Mouse (Mus musculus) bone marrow macrophage, adult 2 months (primary cell): Measurements from ENCODE around the gene Nlgn3. TPM values are rescaled to one million over a fixed set of nuclear protein-coding genes. Genes with fewer than 3 reads are reported as not detected.

Experiments
- H3K27ac ChIP-seq: 2 replicates; pipeline ENCODE4 v1.5.1; 2012; ENCODE audit warnings: low read depth, low read length; ENCODE audit not compliant: insufficient read depth
- H3K4me1 ChIP-seq: 2 replicates; pipeline ENCODE4 v1.6.1; 2012; ENCODE audit warnings: low read length; ENCODE audit not compliant: control insufficient read depth, insufficient read depth
- H3K4me3 ChIP-seq: 2 replicates; pipeline ENCODE4 v1.5.1; 2012; ENCODE audit warnings: mild to moderate bottlenecking, low read length, moderate library complexity; ENCODE audit not compliant: insufficient read depth
- CTCF ChIP-seq: IDR thresholded peaks from 2 replicates; pipeline ENCODE4 v1.5.1; 2012; ENCODE audit warnings: low read depth, mild to moderate bottlenecking, low read length, moderate library complexity
- POLR2A ChIP-seq: IDR thresholded peaks from 2 replicates; pipeline ENCODE4 v1.6.1; 2012; ENCODE audit warnings: mild to moderate bottlenecking, low read depth, low read length, borderline replicate concordance
- polyA plus RNA-seq: library from polyadenylated mRNA; stranded (reverse); fragments of >200 nt; gene quantifications from 2 replicates; pipeline ENCODE4 v1.2.4, GENCODE M21; 2012; ENCODE audit not compliant: missing spikeins, insufficient read depth, insufficient read length

Nlgn3 gene
- polyA plus RNA-seq, 1 experiment = not detected

DNA sequence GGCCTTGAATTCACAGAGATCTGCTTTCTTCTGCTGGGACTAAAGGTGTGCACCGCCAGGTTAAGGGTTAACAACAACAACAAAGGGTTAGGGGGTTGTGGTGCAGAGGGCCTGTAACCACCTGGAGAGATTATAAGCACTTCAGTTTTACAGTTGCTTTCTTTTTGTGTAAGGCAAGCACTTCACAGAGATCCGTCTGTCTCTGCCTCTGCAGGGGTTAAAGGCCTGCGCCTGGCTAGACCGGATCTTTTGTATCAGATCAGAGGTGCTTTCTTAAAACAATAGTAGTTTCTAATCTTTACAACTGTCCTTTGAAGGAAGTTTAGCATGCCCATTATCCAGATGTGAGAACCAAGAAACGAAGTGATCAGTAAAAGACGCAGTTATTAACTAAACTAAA is 25.6 kb upstream of the Nlgn3 start:
- H3K27ac ChIP-seq = peak overlapping the region; percentile 14; the same call in 1 of the 2 replicates
- peaks cover 15% of the 10 kb centered on the region for H3K4me1 ChIP-seq
- TF ChIP-seq POLR2A (no peak), CTCF (no peak)
- H3K4me3 ChIP-seq = peak overlapping the region; percentile 27; the same call in 1 of the 2 replicates

DNA sequence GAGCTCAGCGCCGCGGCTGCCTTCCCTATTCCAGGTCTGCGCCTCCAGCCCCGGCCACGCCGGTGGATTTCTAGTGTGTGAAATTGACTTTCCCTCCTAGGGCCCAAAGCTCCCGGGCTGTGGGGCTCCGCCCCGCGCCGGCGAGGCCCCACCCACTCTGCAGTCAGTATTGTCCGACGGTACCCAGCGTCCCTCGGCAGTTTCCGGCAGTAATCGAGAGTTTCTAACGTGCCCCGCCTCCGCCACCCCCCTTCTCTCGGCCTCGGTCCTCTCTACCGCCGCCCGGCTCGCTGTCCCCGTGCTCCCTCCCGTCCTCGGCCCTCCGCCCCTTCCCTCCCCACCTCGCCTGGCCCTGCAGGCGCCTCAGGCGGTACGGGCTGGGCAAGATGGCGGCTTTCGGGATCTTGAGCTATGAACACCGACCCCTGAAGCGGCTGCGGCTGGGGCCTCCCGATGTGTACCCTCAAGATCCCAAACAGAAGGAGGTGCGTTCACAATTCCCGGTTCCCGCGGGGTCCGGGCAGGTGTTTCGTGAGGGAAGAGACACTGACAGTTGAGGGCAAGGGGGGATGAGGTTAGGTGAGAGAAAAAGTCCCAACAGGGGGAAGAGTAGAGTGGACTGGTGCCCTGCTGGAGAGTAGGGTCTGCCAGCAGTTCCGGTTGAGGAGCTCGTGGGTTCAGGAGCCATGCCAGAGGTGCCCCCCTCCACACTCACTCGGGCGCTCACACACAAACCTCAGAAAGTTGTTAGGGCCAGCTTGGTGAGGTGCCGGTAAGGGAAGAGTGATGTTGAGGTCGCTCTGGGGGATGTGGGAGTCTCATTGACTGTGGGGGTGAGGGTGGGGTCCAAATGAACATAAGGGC is 24.9 kb upstream of the Nlgn3 start, which contains the start of gene Med12:
Gene Med12, plus strand, starts transcription at position 156 of the 864 bp plus-strand sequence.
- Histone ChIP-seq H3K27ac (peak within 1 kb of the TSS; percentile 58), H3K4me1 (peaks cover 11% of the 10 kb centered on the region), H3K4me3 (peak within 1 kb of the TSS; percentile 76)
- no peak for TF ChIP-seq POLR2A
- TF ChIP-seq CTCF = no peak

DNA sequence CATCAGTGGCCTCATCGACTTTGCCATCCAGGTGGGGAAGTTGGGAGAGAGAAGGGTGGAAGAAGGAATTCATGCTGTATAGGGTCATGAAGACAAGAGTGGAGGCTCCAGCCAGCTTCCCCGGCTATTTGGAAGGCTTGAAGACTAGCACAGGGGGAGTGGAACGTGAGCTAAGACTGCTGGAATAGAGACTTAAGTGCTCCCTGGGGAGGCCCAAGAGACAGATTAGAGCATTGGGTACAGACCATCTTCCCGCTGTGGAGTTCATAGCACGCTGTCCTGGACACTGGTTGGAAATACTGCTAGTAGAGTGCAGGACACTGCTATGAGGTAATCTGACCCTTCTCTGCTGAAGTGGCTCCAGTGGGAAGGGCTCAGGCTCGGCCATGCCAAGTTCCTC is 16.2 kb upstream of the Nlgn3 start:
- TF ChIP-seq POLR2A (no peak), CTCF (no peak)
- no peak overlapping the region for H3K27ac ChIP-seq
- H3K4me3 ChIP-seq = no peak overlapping the region
- no peaks in the 10 kb centered on the region for H3K4me1 ChIP-seq

DNA sequence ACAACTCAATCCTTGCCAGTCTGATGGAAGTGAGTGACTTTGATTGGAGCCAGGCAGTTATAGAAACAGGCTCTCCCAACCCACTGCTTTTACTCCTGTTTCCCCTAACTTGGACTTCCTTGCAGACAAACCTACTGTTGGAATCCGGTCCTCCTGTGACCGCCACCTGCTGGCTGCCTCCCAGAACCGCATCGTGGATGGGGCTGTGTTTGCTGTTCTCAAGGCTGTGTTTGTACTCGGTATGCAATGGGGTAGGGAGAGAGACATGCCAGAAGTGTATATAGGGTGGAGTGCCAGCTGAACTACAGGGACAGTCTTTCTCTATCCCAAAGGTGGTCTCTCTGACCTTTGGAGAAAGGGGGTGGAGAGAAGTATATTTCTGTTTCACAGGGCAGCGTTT is 13.4 kb upstream of the Nlgn3 start:
- no peaks in the 10 kb centered on the region for H3K4me1 ChIP-seq
- H3K27ac ChIP-seq = no peak overlapping the region
- H3K4me3 ChIP-seq = no peak overlapping the region
- TF ChIP-seq CTCF = peak; percentile 53; the same call in 1 of the 2 replicates
- no peak for TF ChIP-seq POLR2A

DNA sequence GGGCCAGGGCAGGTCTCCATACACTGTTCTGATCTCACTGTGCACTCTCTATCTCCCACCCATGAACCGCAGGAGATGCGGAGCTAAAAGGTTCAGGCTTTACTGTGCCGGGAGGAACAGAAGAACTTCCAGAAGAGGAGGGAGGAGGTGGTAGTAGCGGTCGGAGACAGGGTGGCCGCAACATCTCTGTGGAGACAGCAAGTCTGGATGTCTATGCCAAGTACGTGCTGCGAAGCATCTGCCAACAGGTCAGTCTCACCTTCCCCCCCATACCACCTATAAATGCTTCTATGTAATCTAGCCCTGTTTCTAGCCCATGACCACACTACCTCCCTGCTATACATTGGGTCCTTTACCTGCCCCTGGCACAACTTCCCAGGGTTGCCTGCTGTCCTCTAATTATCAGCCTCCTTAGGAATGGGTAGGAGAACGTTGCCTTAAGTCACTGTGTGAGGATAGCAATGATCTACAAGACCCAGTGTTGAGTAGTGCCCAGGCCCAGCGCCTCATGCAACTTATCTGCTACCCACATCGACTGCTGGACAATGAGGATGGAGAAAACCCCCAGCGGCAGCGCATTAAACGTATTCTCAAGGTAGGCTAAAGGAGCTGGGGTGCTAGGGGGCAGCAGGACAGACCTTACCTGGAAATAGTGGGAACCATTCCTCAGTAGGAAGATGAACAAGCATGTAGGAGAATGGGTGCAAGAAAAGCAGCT is 12.9 kb upstream of the Nlgn3 start:
- TF ChIP-seq POLR2A (no peak), CTCF (no peak)
- H3K4me1 ChIP-seq = no peaks in the 10 kb centered on the region
- no peak overlapping the region for H3K27ac ChIP-seq
- no peak overlapping the region for H3K4me3 ChIP-seq

DNA sequence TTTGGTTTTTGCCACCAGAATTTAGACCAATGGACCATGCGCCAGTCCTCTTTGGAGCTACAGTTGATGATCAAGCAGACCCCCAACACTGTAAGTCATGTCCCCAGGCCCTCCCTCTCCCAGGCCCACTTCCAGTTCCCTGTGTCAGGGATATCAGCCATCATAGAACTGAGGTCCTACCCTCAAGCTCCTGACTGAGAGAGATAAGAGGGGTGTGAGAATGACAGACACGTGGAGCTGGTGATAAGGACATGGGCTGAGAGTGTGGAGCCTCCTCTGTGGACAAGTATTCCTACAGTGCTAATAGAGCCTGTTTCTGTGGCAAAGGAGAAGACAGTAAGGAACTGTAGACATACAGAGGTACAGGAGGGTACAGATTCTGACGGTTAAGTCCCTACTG is 11.4 kb upstream of the Nlgn3 start:
- TF ChIP-seq POLR2A = no peak
- Histone ChIP-seq H3K27ac (no peak overlapping the region), H3K4me3 (no peak overlapping the region), H3K4me1 (no peaks in the 10 kb centered on the region)

DNA sequence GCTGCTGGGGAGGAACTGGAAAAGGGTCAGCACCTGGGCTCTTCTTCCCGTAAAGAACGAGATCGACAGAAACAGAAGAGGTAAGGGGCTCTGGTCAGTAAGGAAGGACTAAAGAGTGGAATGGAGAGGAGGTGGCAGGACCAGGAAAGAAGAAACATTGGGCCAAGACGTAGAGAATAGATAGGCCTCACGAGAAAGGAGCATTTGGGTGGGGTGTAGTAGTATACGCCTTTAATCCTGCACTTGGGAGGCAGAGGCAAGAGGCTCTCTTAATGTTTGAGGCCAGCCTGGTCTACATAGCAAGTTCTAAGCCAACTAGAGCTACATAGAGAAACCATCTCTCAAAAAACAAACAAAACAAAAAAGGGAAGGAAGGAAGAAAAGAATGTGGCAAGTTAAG is 10.5 kb upstream of the Nlgn3 start:
- no peaks in the 10 kb centered on the region for H3K4me1 ChIP-seq
- no peak overlapping the region for H3K4me3 ChIP-seq
- TF ChIP-seq POLR2A (no peak), CTCF (no peak)
- no peak overlapping the region for H3K27ac ChIP-seq

DNA sequence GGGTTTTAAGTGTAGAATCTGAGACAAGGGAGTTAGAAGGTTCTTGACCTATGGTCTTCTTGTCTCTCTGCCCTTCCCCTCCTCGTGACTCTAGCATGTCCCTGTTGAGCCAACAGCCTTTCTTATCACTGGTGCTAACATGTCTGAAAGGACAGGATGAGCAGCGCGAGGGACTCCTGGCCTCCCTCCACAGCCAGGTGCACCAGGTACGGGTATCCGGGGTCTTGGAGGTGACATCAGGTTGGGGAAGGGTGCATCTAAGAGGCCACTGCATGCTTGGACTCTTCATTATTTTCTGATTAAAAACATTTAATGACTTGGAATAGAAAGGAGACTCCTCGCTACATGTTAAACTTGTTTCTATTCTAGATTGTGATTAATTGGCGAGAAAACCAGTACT is 9.9 kb upstream of the Nlgn3 start:
- H3K4me1 ChIP-seq = no peaks in the 10 kb centered on the region
- no peak overlapping the region for H3K27ac ChIP-seq
- TF ChIP-seq CTCF (no peak), POLR2A (no peak)
- no peak overlapping the region for H3K4me3 ChIP-seq

DNA sequence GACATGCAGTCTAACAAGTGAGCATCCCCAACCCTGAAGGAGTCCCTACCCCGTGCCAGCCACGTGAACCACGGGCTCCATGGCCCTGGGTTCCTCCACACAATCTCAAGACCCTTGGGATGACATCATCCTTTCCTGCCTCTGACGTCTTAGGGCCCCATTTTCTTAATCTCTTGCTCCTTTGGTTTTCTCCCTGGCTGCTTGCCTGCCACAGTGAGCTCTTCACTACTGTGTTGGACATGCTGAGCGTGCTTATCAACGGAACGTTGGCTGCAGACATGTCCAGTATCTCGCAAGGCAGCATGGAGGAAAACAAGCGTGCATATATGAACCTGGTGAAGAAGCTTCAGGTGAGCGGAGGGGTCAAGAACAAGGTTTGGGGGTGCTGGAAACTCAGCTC is 8.9 kb upstream of the Nlgn3 start:
- Histone ChIP-seq H3K4me3 (no peak overlapping the region), H3K27ac (no peak overlapping the region), H3K4me1 (no peaks in the 10 kb centered on the region)
- no peak for TF ChIP-seq POLR2A
- TF ChIP-seq CTCF = no peak
